Mouse (Mus musculus): ENCODE data around the gene Defa23. TPM values are rescaled to one million over a fixed set of nuclear protein-coding genes. Genes with fewer than 3 reads are reported as not detected.
"Not testable (repeated sequence)": the region's sequence is repeated elsewhere in the genome, so short reads cannot be mapped to it uniquely, and the experiment has no call there.

The Defa23 gene
- not detected for total RNA-seq (2021)
- long read RNA-seq, experiment 1: 0 reads
- long read RNA-seq, experiment 2: 0 reads

DNA sequence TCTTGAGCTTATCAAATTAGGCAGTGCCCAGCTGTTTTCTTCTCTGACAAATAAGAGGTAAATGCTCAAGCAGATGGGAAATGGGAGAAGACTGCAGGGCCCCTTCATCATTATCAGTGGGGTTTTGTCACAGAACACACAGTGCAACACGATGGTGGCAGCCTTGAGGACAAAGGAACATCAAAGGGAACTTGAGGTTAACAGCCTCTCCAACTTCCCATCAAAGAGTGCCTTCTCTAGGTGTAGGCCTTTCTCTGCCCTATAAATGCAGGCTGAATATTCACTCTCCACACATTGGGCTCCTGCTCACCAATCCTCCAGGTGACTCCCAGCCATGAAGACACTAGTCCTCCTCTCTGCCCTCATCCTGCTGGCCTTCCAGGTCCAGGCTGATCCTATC is at the start of gene Defa23:
Defa23 (plus strand) TSS at position 301 of the 400 bp plus-strand sequence.
- DNase-seq (ENCODE audit: low spot score in 2 of 2): not testable (repeated sequence)

GRCm38 (mm10) chr8:21006801-21007200 is 48.0 kb upstream of the Defa23 start:
- DNase-seq (ENCODE audit: low spot score in 2 of 2): no peak

- peak in 1 of 2 experiments; percentile 5 for DNase-seq (ENCODE audit: low spot score in 2 of 2)
These were observed 46.3 kb upstream of the Defa23 start for GRCm38 (mm10) chr8:21008578-21008977.

DNA sequence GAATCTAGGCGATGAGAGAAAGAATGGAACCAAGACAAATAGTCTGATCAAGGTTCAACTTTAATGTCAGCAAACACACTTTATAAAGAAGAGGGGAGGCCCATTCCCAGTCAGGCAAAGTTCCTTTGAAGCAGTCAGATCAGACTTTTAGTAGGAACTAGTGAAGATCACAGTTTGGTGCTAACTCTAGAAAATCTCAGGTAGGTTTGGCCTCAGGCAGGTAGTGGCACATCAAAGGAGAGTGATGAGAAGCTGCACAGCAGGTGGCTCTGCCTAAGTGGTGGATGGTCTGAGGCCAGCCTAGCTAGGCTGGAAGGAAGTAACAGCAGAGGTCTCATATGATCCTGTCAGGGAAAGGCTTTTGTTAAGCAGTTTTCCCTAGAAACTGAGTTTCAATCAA is 44.3 kb upstream of the Defa23 start:
- DNase-seq (ENCODE audit: low spot score in 2 of 2): not testable (repeated sequence)

DNA sequence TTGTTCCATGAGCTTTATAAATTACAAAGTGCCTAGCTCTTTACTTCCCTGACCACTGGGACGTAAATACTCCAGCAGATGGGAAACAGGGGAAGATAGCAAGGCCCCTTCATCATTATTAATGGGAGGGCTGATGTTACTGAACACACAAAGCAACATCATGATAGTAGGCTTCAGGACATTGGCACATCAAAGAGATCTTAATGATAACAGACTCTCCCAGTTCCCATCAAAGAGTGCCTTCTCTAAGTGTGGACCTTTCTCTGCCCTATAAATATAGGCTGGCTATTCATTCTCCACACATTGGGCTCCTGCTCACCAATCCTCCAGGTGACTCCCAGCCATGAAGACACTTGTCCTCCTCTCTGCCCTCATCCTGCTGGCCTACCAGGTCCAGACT is 29.6 kb upstream of the Defa23 start, which contains the start of gene Defa21:
Defa21 (plus strand) TSS at position 301 of the 400 bp plus-strand sequence.
- not testable (repeated sequence) for DNase-seq (ENCODE audit: low spot score in 2 of 2)

DNA sequence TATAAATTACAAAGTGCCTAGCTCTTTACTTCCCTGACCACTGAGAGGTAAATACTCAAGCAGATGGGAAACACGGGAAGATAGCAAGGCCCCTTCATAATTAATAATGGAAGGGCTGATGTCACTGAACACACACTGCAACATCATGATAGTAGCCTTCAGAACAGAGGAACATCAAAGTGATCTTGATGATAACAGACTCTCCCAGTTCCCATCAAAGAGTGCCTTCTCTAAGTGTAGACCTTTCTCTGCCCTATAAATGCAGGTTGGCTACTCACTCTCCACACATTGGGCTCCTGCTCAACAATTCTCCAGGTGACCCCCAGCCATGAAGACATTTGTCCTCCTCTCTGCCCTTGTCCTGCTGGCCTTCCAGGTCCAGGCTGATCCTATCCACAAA is 9.9 kb downstream of the Defa23 start, which contains the start of gene Defa35:
Defa35 (plus strand) TSS at position 301 of the 400 bp plus-strand sequence.
- DNase-seq (ENCODE audit: low spot score in 2 of 2): not testable (repeated sequence)

GRCm38 (mm10) chr8:21084142-21084541 is 29.3 kb downstream of the Defa23 start, which contains the start of gene Defa25:
Defa25 (plus strand) TSS chr8:21084442.
- DNase-seq (ENCODE audit: low spot score in 2 of 2): not testable (repeated sequence)

GRCm38 (mm10) chr8:21093106-21093505 is 38.3 kb downstream of the Defa23 start:
- DNase-seq (ENCODE audit: low spot score in 2 of 2): peak in 1 of 2 experiments; percentile 12

DNA sequence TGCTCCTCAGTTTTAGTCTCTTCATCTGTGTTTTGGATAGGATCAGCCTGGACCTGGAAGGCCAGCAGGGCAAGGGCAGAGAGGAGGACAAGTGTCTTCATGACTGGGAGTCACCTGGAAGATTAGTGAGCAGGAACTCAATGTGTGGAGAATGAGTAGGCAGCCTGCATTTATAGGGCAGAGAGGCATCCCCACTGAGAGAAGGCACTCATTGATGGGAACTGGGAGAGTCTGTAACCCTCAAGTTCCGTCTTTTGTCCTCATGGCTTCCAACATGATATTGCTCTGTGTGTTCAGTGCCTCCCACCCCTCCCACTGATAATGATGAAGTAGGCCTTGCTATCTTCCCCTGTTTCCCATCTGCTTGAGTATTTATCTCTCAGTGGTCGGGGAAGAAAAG is 41.1 kb downstream of the Defa23 start, which contains the start of gene Gm14851:
Gm14851 (minus strand) TSS at position 101 of the 400 bp plus-strand sequence.
- not testable (repeated sequence) for DNase-seq (ENCODE audit: low spot score in 2 of 2)

Other genes starting within 250 kb of the Defa23 start
- not detected for gene Defb33, start 162.4 kb upstream of the Defa23 start, total RNA-seq (2021)
- gene Gm15056, start 152.4 kb upstream of the Defa23 start, total RNA-seq (2021): not detected
- gene Gm6040, start 133.0 kb upstream of the Defa23 start, total RNA-seq (2021): not detected
- gene AY761185, start 110.3 kb upstream of the Defa23 start, total RNA-seq (2021): not detected
- gene Defa21, start 29.5 kb upstream of the Defa23 start, total RNA-seq (2021): not detected
- gene Defa35, start 10.0 kb downstream of the Defa23 start, total RNA-seq (2021): not detected
- gene Defa25, start 29.4 kb downstream of the Defa23 start, total RNA-seq (2021): not detected
- gene Gm14851, start 41.0 kb downstream of the Defa23 start, total RNA-seq (2021): not detected
- not detected for gene Defa30, start 79.6 kb downstream of the Defa23 start, total RNA-seq (2021)
- gene Defa22, start 107.2 kb downstream of the Defa23 start, total RNA-seq (2021): not detected
- not detected for gene Defa31, start 136.6 kb downstream of the Defa23 start, total RNA-seq (2021)
- gene Gm15293, start 146.5 kb downstream of the Defa23 start, total RNA-seq (2021): not detected
- gene Gm15292, start 194.7 kb downstream of the Defa23 start, total RNA-seq (2021): not detected